Mouse (Mus musculus) layer of hippocampus, postnatal 14 days (tissue): ENCODE data around the gene Dgkd. TPM values are rescaled to one million over a fixed set of nuclear protein-coding genes. Genes with fewer than 3 reads are reported as not detected.

Experiments used
- total RNA-seq, 2 experiments: library from RNA; stranded (reverse); gene quantifications; 2 replicates each; pipeline ENCODE4 v1.2.3; 2021

Gene Dgkd
- total RNA-seq, 2 experiments from 2014 or later, result 124 to 137 TPM

Other genes with a start within 250 kb of the Dgkd start
- 10 to 100 TPM; 21.0 to 21.3 TPM for gene Inpp5d, start 233.0 kb upstream of the Dgkd start, total RNA-seq
- gene Atg16l1, start 97.4 kb upstream of the Dgkd start, total RNA-seq, result 10 to 100 TPM; 53.9 to 61.1 TPM
- gene Sag, start 49.6 kb upstream of the Dgkd start, total RNA-seq, result 1 to 10 TPM; 1.9 to 2.6 TPM
- 10 to 100 TPM; 21.2 to 25.3 TPM for gene Usp40, start 155.3 kb downstream of the Dgkd start, total RNA-seq
- not detected for gene Ugt1a10, start 202.1 kb downstream of the Dgkd start, total RNA-seq
- gene Ugt1a9, start 217.5 kb downstream of the Dgkd start, total RNA-seq, result not detected
- gene Ugt1a8, start 234.5 kb downstream of the Dgkd start, total RNA-seq, result not detected
- under 1 TPM; 0.58 to 0.95 TPM for gene Ugt1a7c, start 241.8 kb downstream of the Dgkd start, total RNA-seq
- under 1 TPM in 1 of 2 experiments, not detected in 1; 0.21 TPM for gene Ugt1a6b, start 250.0 kb downstream of the Dgkd start, total RNA-seq